Mouse (Mus musculus) olfactory bulb, adult 2 months (tissue): ENCODE measurements at regions not wholly inside any gene's neighbourhood (a gene's known extent, or its start where the extent isn't known, plus 50 kb on each side); places are given as distances from the start of the nearest gene placed in this dataset.

Source experiments
- CTCF ChIP-seq: fragments of 200-500 bp; IDR thresholded peaks from 2 replicates; pipeline ENCODE4 v1.5.1; 2012; ENCODE audit warnings: low read depth, mild to moderate bottlenecking, low read length, moderate library complexity; ENCODE audit not compliant: insufficient read depth
- POLR2A ChIP-seq: fragments of 200-500 bp; IDR thresholded peaks from 2 replicates; pipeline ENCODE4 v1.6.1; 2012; ENCODE audit warnings: mild to moderate bottlenecking, low read depth, low read length, moderate library complexity; ENCODE audit not compliant: insufficient read depth

- no peak for TF ChIP-seq CTCF
- TF ChIP-seq POLR2A: no peak
Observed at GRCm38 (mm10) chr13:31396216-31396910, 159.6 kb upstream of the Foxq1 start.
